Comparison of ENCODE assay signal across 9 mouse cellular contexts in the genomic region with DNA sequence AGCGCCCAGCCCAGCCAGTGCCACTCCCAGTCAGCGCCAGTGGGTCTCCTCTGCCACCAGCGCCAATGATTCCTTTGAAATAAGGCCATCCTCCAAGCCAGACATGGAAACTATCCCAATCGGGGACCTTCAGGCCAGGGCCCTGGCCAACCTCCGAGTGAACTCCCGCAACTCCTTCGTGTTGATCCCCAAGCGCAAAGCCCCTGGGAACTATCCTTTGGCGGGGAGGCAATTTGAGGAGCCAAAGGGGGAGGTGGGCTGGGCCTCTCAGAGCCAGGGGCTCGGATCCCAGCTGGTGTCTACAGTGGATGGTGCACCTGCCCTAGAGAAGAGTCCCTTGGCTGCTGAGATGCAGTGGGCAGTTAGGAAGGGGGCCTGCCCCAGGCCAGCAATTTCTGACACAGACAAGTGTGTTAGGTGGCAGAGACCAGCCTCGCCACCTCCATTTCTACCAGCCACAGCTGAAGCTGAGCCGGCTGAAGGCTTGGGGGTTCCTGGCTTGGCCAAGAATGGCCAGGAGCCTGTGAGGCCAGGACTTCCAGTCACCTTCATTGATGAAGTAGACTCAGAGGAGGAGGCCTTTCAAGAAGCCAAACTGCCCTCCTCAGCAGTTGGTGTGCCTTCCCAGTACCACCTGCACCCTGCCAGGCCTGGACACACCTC. TPM values are rescaled to one million over a fixed set of nuclear protein-coding genes. Genes with fewer than 3 reads are reported as not detected.
DNase-seq lines count a peak whose midpoint lies in the region; ATAC-seq and TF ChIP-seq lines count a peak whose summit lies in the region.
"Had no signal": no experiment of that assay in that cellular context is flagged by ENCODE, and none has a peak within 500 bp of the region (broad histone marks: within the 10 kb centered on the region; RNA-seq: fewer than 3 reads in every experiment).

No protein-coding gene starts in this region.

- H3K27ac ChIP-seq in heart, embryonic 11.5 days (ENCODE audit: low read depth, low read length) = no peak overlapping the region
- H3K27ac ChIP-seq in embryonic facial prominence, embryonic 14.5 days (replicated peaks; ENCODE audit: low read depth, low read length) = no peak overlapping the region
- H3K27ac ChIP-seq in limb, embryonic 15.5 days = no peak overlapping the region

- H3K27me3 ChIP-seq in heart, embryonic 11.5 days (ENCODE audit: control insufficient read depth, insufficient read depth, low read length) = peaks cover 16% of the 10 kb centered on the region
- H3K27me3 ChIP-seq in C2C12 (ENCODE audit: control insufficient read depth, insufficient read depth, insufficient read length) = no peaks in the 10 kb centered on the region
- peaks cover 16% of the 10 kb centered on the region for H3K27me3 ChIP-seq in embryonic facial prominence, embryonic 14.5 days (replicated peaks; ENCODE audit: control insufficient read depth, insufficient read depth, low read length)
- peaks cover 20% of the 10 kb centered on the region for H3K27me3 ChIP-seq in limb, embryonic 15.5 days

- H3K36me3 ChIP-seq in heart, embryonic 11.5 days (ENCODE audit: control insufficient read depth, insufficient read depth, low read length) = 0 out of 2 replicates have a peak, but pooled peaks cover 2% of the 10 kb centered on the region
- H3K36me3 ChIP-seq in C2C12 (ENCODE audit: control insufficient read depth, insufficient read depth) = peaks cover 3% of the 10 kb centered on the region
- H3K36me3 ChIP-seq in embryonic facial prominence, embryonic 14.5 days (ENCODE audit: control insufficient read depth, insufficient read depth, low read length) = peaks cover 5% of the 10 kb centered on the region; the same call in 1 of the 2 replicates
- H3K36me3 ChIP-seq in limb, embryonic 15.5 days = 0 out of 2 replicates have a peak, but pooled peaks cover 12% of the 10 kb centered on the region

- TF ChIP-seq CTCF in C2C12 (IDR thresholded peaks at IDR 0.05; ENCODE audit: control insufficient read depth, insufficient read depth, insufficient read length) = no peak

- H3K4me3 ChIP-seq in heart, embryonic 11.5 days (ENCODE audit: low read depth, low read length) = peak overlapping the region; percentile 83
- peak overlapping the region; percentile 63 for H3K4me3 ChIP-seq in C2C12 (ENCODE audit: insufficient read depth, poor library complexity, severe bottlenecking)
- peak overlapping the region; percentile 75 for H3K4me3 ChIP-seq in embryonic facial prominence, embryonic 14.5 days (ENCODE audit: low read depth, low read length)
- peak overlapping the region; percentile 63 for H3K4me3 ChIP-seq in limb, embryonic 15.5 days

- H3ac ChIP-seq in C2C12 (ENCODE audit: control insufficient read depth, insufficient read length, low read depth) = peak overlapping the region; percentile 82

- peak overlapping the region; percentile 100 for H3K4me2 ChIP-seq in heart, embryonic 11.5 days
- peak overlapping the region; percentile 98 for H3K4me2 ChIP-seq in embryonic facial prominence, embryonic 14.5 days (ENCODE audit: low read depth, low read length)
- H3K4me2 ChIP-seq in limb, embryonic 15.5 days = peak overlapping the region; percentile 98

- no peaks in the 10 kb centered on the region for H3K9me3 ChIP-seq in heart, embryonic 11.5 days (replicated peaks; ENCODE audit: control insufficient read depth, low read length)
- H3K9me3 ChIP-seq in embryonic facial prominence, embryonic 14.5 days (ENCODE audit: control insufficient read depth, low read length) = no peaks in the 10 kb centered on the region
- H3K9me3 ChIP-seq in limb, embryonic 15.5 days = no peaks in the 10 kb centered on the region

- H3K79me2 ChIP-seq in C2C12 (ENCODE audit: control insufficient read depth, insufficient read depth) = peaks cover 51% of the 10 kb centered on the region

- ATAC-seq in heart, embryonic 11.5 days (replicated peaks; ENCODE audit: insufficient number of reproducible peaks, low FRiP score, low TSS enrichment) = no peak
- ATAC-seq in embryonic facial prominence, embryonic 14.5 days (ENCODE audit: low read depth) = no peak
- ATAC-seq in limb, embryonic 15.5 days (ENCODE audit: insufficient number of reproducible peaks, low FRiP score, low TSS enrichment, low read depth) = no peak

- no peak for DNase-seq in heart, adult 18-20 months
- no peak for DNase-seq in embryonic facial prominence, embryonic 14.5 days (ENCODE audit: low spot score)
- DNase-seq in ovary, postnatal 14 days (ENCODE audit: low spot score) = no peak
- DNase-seq in ovary, adult 18-20 months (ENCODE audit: low spot score) = no peak
- DNase-seq in adrenal gland, postnatal 10 days = no peak
- DNase-seq: gastrocnemius, postnatal 36 days had no signal

- peaks cover 8% of the 10 kb centered on the region for H3K79me3 ChIP-seq in C2C12 (ENCODE audit: low read depth)

- H3K4me1 ChIP-seq in heart, embryonic 11.5 days (ENCODE audit: control insufficient read depth, insufficient read depth, low read length) = peaks cover 29% of the 10 kb centered on the region
- peaks cover 21% of the 10 kb centered on the region for H3K4me1 ChIP-seq in embryonic facial prominence, embryonic 14.5 days (ENCODE audit: control insufficient read depth, insufficient read depth, low read length)
- H3K4me1 ChIP-seq in limb, embryonic 15.5 days = peaks cover 39% of the 10 kb centered on the region

- H3K9ac ChIP-seq in heart, embryonic 11.5 days (ENCODE audit: low read depth, low read length) = peak overlapping the region; percentile 78; the same call in 1 of the 2 replicates
- peak overlapping the region; percentile 69 for H3K9ac ChIP-seq in embryonic facial prominence, embryonic 14.5 days (ENCODE audit: low read depth, low read length)
- peak overlapping the region; percentile 54 for H3K9ac ChIP-seq in limb, embryonic 15.5 days

- WGBS in heart, embryonic 11.5 days (ENCODE audit: insufficient replicate concordance) = 19% methylated on average over 12 of the region's 12 CpGs
- 23% methylated on average over 12 of the region's 12 CpGs for WGBS in embryonic facial prominence, embryonic 14.5 days
- 20% methylated on average over 12 of the region's 12 CpGs for WGBS in limb, embryonic 15.5 days

TF ChIP-seq in C2C12, 6 proteins besides CTCF, POLR2A, EP300 and RAD21:
- TF ChIP-seq MYOD1 (IDR thresholded peaks at IDR 0.05; ENCODE audit: control insufficient read depth, insufficient read length, low read depth) (no peak), CEBPB (IDR thresholded peaks at IDR 0.05; ENCODE audit: low read depth) (no peak), USF1 (IDR thresholded peaks at IDR 0.05; ENCODE audit: low read depth) (no peak), MAX (IDR thresholded peaks at IDR 0.05) (no peak), FOSL1 (IDR thresholded peaks at IDR 0.05; ENCODE audit: insufficient read depth, low read length, poor library complexity, severe bottlenecking) (no peak), MYOG (IDR thresholded peaks at IDR 0.05; ENCODE audit: control insufficient read depth, extremely low read depth, insufficient read length) (no peak)

RNA-seq across cellular contexts. Expression of gene Tprn, which starts 1.3 kb away (rescaled TPM):
- 3.3 TPM in 2 replicates for polyA plus RNA-seq in heart, embryonic 11.5 days (2014; fragmentation: Nextera tagmentation; extraction: Ambion mirVana)
- 1 to 10 TPM; 7.4 to 7.7 TPM for total RNA-seq in heart, adult 18-20 months (2021)
- polyA plus RNA-seq in C2C12 (2012; fragmentation: generic; extraction: Trizol) = 7.4 TPM
- 4.6 and 5.1 TPM in 2 replicates for polyA plus RNA-seq in embryonic facial prominence, embryonic 14.5 days (2014; fragmentation: Nextera tagmentation; extraction: Ambion mirVana)
- 8.5 and 8.6 TPM in 2 replicates for polyA plus RNA-seq in limb, embryonic 15.5 days (2015; fragmentation: Nextera tagmentation; extraction: Ambion mirVana)
- total RNA-seq in adrenal gland, postnatal 10 days (2021) = 10 to 100 TPM; 11.2 to 11.4 TPM

RNA-seq across cellular contexts. Expression of gene Ssna1, which starts 8.5 kb away (rescaled TPM):
- 156 and 175 TPM in 2 replicates for polyA plus RNA-seq in heart, embryonic 11.5 days (2014; fragmentation: Nextera tagmentation; extraction: Ambion mirVana)
- total RNA-seq in heart, adult 18-20 months (2021) = 10 to 100 TPM; 38.2 to 42.6 TPM
- 143 TPM for polyA plus RNA-seq in C2C12 (2012; fragmentation: generic; extraction: Trizol)
- 227 and 240 TPM in 2 replicates for polyA plus RNA-seq in embryonic facial prominence, embryonic 14.5 days (2014; fragmentation: Nextera tagmentation; extraction: Ambion mirVana)
- polyA plus RNA-seq in limb, embryonic 15.5 days (2015; fragmentation: Nextera tagmentation; extraction: Ambion mirVana) = 241 and 244 TPM in 2 replicates
- 10 to 100 TPM; 48.0 to 52.2 TPM for total RNA-seq in adrenal gland, postnatal 10 days (2021)

RNA-seq across cellular contexts. Expression of gene Tmem203, which starts 8.5 kb away (rescaled TPM):
- 12.9 and 16.0 TPM in 2 replicates for polyA plus RNA-seq in heart, embryonic 11.5 days (2014; fragmentation: Nextera tagmentation; extraction: Ambion mirVana)
- 10 to 100 TPM; 14.8 to 15.2 TPM for total RNA-seq in heart, adult 18-20 months (2021)
- polyA plus RNA-seq in C2C12 (2012; fragmentation: generic; extraction: Trizol) = 28.5 TPM
- polyA plus RNA-seq in embryonic facial prominence, embryonic 14.5 days (2014; fragmentation: Nextera tagmentation; extraction: Ambion mirVana) = 16.1 and 16.6 TPM in 2 replicates
- polyA plus RNA-seq in limb, embryonic 15.5 days (2015; fragmentation: Nextera tagmentation; extraction: Ambion mirVana) = 21.4 and 24.2 TPM in 2 replicates
- total RNA-seq in adrenal gland, postnatal 10 days (2021) = 10 to 100 TPM; 27.7 to 31.0 TPM

RNA-seq across cellular contexts. Expression of gene Anapc2, which starts 8.5 kb away (rescaled TPM):
- polyA plus RNA-seq in heart, embryonic 11.5 days (2014; fragmentation: Nextera tagmentation; extraction: Ambion mirVana) = 73.0 and 76.1 TPM in 2 replicates
- total RNA-seq in heart, adult 18-20 months (2021) = 10 to 100 TPM; 35.3 to 38.8 TPM
- 89.4 TPM for polyA plus RNA-seq in C2C12 (2012; fragmentation: generic; extraction: Trizol)
- 104 and 113 TPM in 2 replicates for polyA plus RNA-seq in embryonic facial prominence, embryonic 14.5 days (2014; fragmentation: Nextera tagmentation; extraction: Ambion mirVana)
- 136 and 140 TPM in 2 replicates for polyA plus RNA-seq in limb, embryonic 15.5 days (2015; fragmentation: Nextera tagmentation; extraction: Ambion mirVana)
- total RNA-seq in adrenal gland, postnatal 10 days (2021) = 10 to 100 TPM; 61.0 to 73.1 TPM

RNA-seq across cellular contexts. Expression of gene AL732309.1, which starts 17.1 kb away (rescaled TPM):
- polyA plus RNA-seq in heart, embryonic 11.5 days (2014; fragmentation: Nextera tagmentation; extraction: Ambion mirVana) = 2.5 and 2.9 TPM in 2 replicates
- total RNA-seq in heart, adult 18-20 months (2021) = 1 to 10 TPM; 1.9 to 2.4 TPM
- polyA plus RNA-seq in C2C12 (2012; fragmentation: generic; extraction: Trizol) = 3.9 TPM
- polyA plus RNA-seq in embryonic facial prominence, embryonic 14.5 days (2014; fragmentation: Nextera tagmentation; extraction: Ambion mirVana) = 4.5 and 6.1 TPM in 2 replicates
- 10.2 and 10.4 TPM in 2 replicates for polyA plus RNA-seq in limb, embryonic 15.5 days (2015; fragmentation: Nextera tagmentation; extraction: Ambion mirVana)
- 1 to 10 TPM; 2.3 to 3.3 TPM for total RNA-seq in adrenal gland, postnatal 10 days (2021)
